9 mouse cellular contexts compared by ENCODE assay signal in the genomic region with DNA sequence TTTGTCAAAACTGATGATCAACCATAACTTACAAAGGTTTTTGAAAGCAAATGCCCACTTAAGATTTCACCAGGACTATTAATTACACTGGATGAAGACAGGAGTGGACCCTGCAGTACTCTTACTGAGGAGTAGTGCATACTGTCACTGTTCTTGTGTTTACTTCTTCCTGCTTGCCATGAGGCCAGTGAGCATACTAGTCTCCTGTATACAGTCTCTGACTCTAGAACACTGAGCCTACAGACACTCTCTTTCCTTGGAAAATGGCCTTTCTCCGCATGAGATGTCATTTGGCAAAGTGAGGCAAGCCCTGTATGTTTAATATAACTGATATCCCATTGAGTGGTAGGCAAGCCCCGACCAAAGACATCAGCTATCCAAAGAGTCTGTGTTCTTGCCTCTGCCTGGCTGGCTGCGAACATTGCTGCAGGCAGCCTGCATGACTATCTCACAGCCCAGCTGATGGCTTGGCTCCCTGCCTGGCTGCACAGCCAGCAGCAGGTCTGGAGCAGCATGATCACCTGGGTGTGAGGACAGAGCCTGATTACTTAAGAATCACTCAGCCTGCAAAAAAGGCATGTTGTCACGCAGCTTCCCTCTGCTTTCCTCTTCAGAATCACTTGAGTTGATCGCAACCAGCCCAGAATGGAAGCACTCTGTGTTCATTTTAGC.
DNase-seq lines count a peak whose midpoint lies in the region; ATAC-seq and TF ChIP-seq lines count a peak whose summit lies in the region.
"Had no signal": no experiment of that assay in that cellular context is flagged by ENCODE, and none has a peak within 500 bp of the region (broad histone marks: within the 10 kb centered on the region; RNA-seq: fewer than 3 reads in every experiment).

No protein-coding gene starts in this region.

- DNase-seq in heart, adult 8-10 months (ENCODE audit: low spot score) = peak; percentile 1
- DNase-seq in heart, adult 9 months (ENCODE audit: low spot score in 2 of 2) = no peak
- DNase-seq in Muller cell, postnatal 12 days (ENCODE audit: inconsistent ontology term) = peak; percentile 30
- peak; percentile 74 to 81 for DNase-seq in cerebellum, postnatal 25 days
- DNase-seq in layer of hippocampus, postnatal 36 days = peak; percentile 1 to 14
- no peak for DNase-seq in gastrocnemius, adult 2 months
- DNase-seq in gastrocnemius, postnatal 4 days (ENCODE audit: low spot score in 2 of 2) = no peak
- DNase-seq in liver, postnatal 0 days = no peak

- ATAC-seq in liver, postnatal 0 days = no peak

- intact Hi-C loops in gastrocnemius, adult 2 months (cut with DNase I) = no loop called here

- H3K9me3 ChIP-seq in liver, postnatal 0 days (ENCODE audit: low read length) = no peaks in the 10 kb centered on the region
- H3K9me3 ChIP-seq: midbrain, embryonic 12.5 days had no signal

- no peak overlapping the region for H3K27ac ChIP-seq in gastrocnemius, adult 2 months
- no peak overlapping the region for H3K27ac ChIP-seq in liver, postnatal 0 days (ENCODE audit: low read depth)
- H3K27ac ChIP-seq: midbrain, embryonic 12.5 days had no signal

- WGBS in liver, postnatal 0 days (ENCODE audit: insufficient replicate concordance) = 49% methylated on average over 5 of the region's 5 CpGs

- H3K36me3 ChIP-seq in liver, postnatal 0 days (replicated peaks; ENCODE audit: insufficient read depth, low read length) = no peaks in the 10 kb centered on the region
- H3K36me3 ChIP-seq: midbrain, embryonic 12.5 days had no signal

- no peak overlapping the region for H3K4me2 ChIP-seq in liver, postnatal 0 days (ENCODE audit: low read depth, low read length)
- H3K4me2 ChIP-seq: midbrain, embryonic 12.5 days had no signal

- no peak for TF ChIP-seq EP300 in liver, postnatal 0 days (IDR thresholded peaks at IDR 0.05; ENCODE audit: low read depth)

- no peaks in the 10 kb centered on the region for H3K4me1 ChIP-seq in liver, postnatal 0 days (ENCODE audit: insufficient read depth)
- H3K4me1 ChIP-seq: midbrain, embryonic 12.5 days had no signal

- H3K27me3 ChIP-seq in liver, postnatal 0 days (ENCODE audit: insufficient read depth, low read length) = no peaks in the 10 kb centered on the region
- H3K27me3 ChIP-seq: midbrain, embryonic 12.5 days had no signal

- TF ChIP-seq CTCF in gastrocnemius, adult 2 months (IDR thresholded peaks at IDR 0.05) = no peak
- TF ChIP-seq CTCF in liver, postnatal 0 days (IDR thresholded peaks at IDR 0.05; ENCODE audit: low read depth) = no peak

- H3K4me3 ChIP-seq in gastrocnemius, adult 2 months = no peak overlapping the region
- no peak overlapping the region for H3K4me3 ChIP-seq in liver, postnatal 0 days (ENCODE audit: low read depth, low read length)
- H3K4me3 ChIP-seq: midbrain, embryonic 12.5 days had no signal

- no peak overlapping the region for H3K9ac ChIP-seq in liver, postnatal 0 days (replicated peaks)
- H3K9ac ChIP-seq: midbrain, embryonic 12.5 days had no signal

Comparison
In these comparisons a context has a peak if more than half of its experiments do, and no peak if none do; other contexts are left out.
1. DNase-seq: peak in heart, adult 8-10 months (single experiment), Muller cell, postnatal 12 days (single experiment), cerebellum, postnatal 25 days (2 of 2) and layer of hippocampus, postnatal 36 days (2 of 2); none in heart, adult 9 months (0 of 2), gastrocnemius, adult 2 months (single experiment), gastrocnemius, postnatal 4 days (0 of 2) and liver, postnatal 0 days (single experiment).